Mouse (Mus musculus) T-helper 17 cell (primary cell): Measurements from ENCODE around the gene Fam214b.

Experiments
- in situ Hi-C, 2 experiments: fragments of 300-600 bp; cut with MboI, MseI; formaldehyde crosslinking; loops; 1 replicate in 1 of 2; 2 replicates in 1 of 2; pipeline ENCODE4 v1.15.1; 2025; ENCODE audit warnings: high pct_unique_total_duplicates in 2 of 2

The Fam214b gene

DNA sequence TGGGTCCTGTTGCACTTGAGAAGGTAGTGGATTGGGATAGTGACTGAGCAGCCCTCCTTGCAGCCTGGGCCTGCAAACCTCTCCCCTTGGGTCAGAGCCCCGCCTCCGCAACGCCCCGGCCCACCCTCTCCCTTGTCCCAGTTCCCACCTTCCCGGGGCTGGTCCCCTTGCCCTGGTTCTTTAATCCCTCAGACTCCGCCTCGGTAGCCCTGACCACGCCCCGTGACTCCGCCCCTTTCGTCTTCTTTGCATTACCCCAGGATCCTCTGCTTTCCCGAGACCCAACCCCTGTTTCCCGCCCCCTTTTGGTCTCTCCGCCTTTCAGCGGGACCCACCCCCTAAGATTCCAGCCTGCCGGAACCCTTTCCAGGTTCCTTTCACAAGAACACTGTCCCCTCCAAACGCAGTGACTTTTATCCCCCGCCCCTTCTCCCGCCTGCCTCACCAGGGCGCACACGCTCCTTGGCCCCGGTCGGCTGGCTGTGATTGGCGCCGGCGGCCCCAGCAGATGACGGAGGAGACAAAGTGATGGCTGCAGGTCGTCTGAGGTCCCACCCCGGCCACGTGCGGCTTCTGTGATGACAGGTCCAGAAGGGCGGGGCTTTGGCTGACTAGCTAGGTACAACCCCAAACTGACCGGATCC, at the start of gene Fam214b:
TSS of gene Fam214b (minus strand) at position 562 of the 644 bp plus-strand sequence.
- in situ Hi-C loops = loop anchor here in 1 of 2 experiments (5.0 kb wide), 1 partner anchor 67 kb away; no protein-coding TSS in a partner anchor

DNA sequence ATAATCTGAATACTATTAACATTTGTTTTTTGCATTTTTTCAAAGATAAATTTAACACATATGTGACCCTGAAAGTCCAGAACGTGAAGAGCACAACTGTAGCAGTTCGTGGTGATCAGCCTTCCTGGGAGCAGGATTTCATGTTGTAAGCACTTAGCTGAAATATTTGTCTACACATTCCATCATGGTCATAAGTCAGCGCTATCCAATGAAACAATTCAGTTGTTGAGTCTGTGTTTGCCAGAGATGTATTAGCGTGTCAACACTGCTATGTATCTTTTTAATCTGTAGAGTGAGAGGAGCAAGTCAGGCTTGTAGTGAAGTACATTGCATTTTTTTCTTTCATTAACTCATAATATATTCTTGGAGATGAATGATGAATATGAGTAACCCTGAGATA, 45.2 kb upstream of the Fam214b start:
- in situ Hi-C loops = loop anchor here in 1 of 2 experiments (10.0 kb wide), 1 partner anchor 216 kb away; the partner anchor contains the start of gene Fam205c

DNA sequence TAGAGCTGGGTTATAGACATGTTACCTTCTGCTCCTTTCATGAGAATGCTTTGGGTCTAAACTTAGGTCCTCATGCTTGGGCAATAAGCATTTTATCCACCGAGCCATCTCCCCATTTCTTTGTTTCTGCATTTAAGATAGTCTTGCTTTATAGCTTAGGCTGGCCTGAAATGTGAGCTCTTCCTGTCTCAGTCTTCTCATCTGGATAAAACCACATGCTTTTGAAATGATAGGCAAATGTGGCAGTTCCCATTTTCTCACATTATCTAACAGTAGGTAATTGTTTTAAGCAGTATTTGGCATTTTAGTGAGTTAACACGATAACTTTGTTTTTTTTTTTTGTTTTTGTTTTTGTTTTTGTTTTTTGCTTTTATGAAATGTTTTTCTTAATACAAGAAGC, 43.9 kb upstream of the Fam214b start:
- in situ Hi-C loops = loop anchor here in 1 of 2 experiments (10.0 kb wide), 2 partner anchors 125 to 215 kb away; partner anchors contain the start of gene Fam205c

DNA sequence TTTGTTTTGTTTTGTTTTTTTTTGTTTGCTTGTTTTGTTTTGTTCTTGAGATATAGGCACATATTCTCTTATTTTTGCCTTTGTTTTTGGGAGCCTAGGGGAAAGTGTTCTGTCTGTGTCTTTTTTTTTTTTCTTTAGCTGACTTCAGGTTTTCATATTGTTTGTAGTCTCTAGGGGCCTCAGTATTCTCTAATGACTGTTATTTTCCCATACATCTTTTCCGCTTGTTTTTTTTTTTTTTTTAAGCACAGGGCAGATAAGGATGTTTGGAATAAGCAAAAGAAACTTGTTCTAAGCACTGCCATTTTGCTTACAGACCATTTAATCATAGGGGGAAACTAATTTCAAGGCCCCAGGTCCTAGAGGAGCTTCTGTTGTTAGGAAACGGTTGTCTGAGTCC, 36.4 kb upstream of the Fam214b start:
- in situ Hi-C loops = loop anchor here in 1 of 2 experiments (10.0 kb wide), 1 partner anchor 132 kb away; no protein-coding TSS in a partner anchor

GRCm38 (mm10) chr4:43078071-43078718, 32.2 kb upstream of the Fam214b start:
- in situ Hi-C loops = no loop called here

- in situ Hi-C loops = no loop called here
These were observed 28.9 kb upstream of the Fam214b start for GRCm38 (mm10) chr4:43074923-43075322.

DNA sequence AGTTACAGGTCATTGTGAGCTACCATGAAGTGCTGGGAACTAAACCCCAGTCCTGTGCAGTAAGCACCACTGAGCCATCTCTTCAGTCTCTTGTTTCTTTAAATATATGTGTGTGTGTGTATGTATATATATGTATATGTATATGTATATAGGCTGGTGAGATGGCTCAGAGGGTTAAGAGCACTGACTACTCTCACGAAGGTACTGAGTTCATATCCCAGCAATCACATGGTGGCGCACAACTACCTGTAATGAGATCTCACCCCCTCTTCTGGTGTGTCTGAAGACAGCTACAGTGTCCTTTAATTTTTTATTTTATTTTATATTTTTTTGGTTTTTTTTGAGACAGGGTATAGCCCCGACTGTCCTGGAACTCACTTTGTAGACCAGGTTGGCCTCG, 19.5 kb upstream of the Fam214b start:
- in situ Hi-C loops = loop anchor here in 1 of 2 experiments (10.0 kb wide), 1 partner anchor 359 kb away; the partner anchor contains the start of gene Fam166b

GRCm38 (mm10) chr4:43060286-43060685, 14.3 kb upstream of the Fam214b start:
- in situ Hi-C loops = loop anchor here in 1 of 2 experiments (10.0 kb wide), 1 partner anchor 365 kb away; the partner anchor contains the start of gene Fam166b

DNA sequence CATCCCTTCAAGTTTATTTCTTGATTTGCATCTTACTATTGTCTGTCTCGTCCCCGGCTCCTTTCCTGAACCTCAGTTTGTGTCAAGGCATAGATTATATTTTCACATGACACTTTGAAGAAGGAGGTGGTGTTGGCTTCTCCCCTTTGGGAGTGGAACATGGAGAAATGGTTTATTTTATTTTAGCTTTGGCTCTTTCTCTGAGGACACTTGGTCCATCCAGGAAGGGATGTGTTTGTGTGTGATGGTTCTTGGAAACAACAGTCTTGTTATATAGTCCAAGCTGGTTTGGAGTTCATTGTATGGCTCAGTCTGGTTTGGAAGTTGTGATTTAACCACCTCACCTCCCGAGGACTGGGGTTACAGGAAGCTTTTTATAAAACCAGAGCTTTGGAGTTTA, 13.7 kb upstream of the Fam214b start:
- in situ Hi-C loops = loop anchor here (5.0 to 10.0 kb wide), 2 partner anchors 363 to 365 kb away; partner anchors contain the start of gene Fam166b (in 1 of the 2)

- in situ Hi-C loops = loop anchor here in 1 of 2 experiments (5.0 kb wide), 1 partner anchor 363 kb away; no protein-coding TSS in a partner anchor
These were observed 13.0 kb upstream of the Fam214b start, which contains the start of gene Unc13b for GRCm38 (mm10) chr4:43058753-43059654. TSS of gene Unc13b (plus strand) at chr4:43058953.

GRCm38 (mm10) chr4:43058392-43058752, 12.4 kb upstream of the Fam214b start:
- in situ Hi-C loops = loop anchor here in 1 of 2 experiments (5.0 kb wide), 1 partner anchor 364 kb away; no protein-coding TSS in a partner anchor

DNA sequence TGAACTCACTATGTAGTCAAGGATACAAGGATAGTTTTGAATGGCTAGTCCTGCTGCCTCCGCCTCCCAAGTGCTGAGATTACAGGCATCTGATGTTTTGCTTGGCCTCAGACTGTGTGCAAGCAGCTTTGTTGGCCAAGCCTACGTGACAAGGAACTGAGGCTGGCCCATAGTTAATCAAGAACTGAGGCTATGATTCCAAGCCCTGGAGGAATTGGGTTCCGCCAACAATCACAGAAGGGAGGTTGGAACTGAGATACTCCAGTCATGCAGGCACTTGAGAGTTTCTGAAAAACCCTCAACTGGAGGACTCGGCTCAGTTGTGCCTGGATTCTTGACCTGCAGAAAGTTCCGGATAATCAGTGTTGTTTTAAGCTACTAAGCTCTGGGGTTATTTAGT, 11.6 kb upstream of the Fam214b start:
- in situ Hi-C loops = loop anchor here in 1 of 2 experiments (5.0 kb wide), 1 partner anchor 365 kb away; no protein-coding TSS in a partner anchor

GRCm38 (mm10) chr4:43052627-43053026, 6.6 kb upstream of the Fam214b start:
- in situ Hi-C loops = no loop called here

GRCm38 (mm10) chr4:43047231-43047630, 1.2 kb upstream of the Fam214b start:
- in situ Hi-C loops = loop anchor here in 1 of 2 experiments (5.0 kb wide), 1 partner anchor 65 kb away; no protein-coding TSS in a partner anchor

GRCm38 (mm10) chr4:43046607-43047006, 587 bp upstream of the Fam214b start:
- in situ Hi-C loops = loop anchor here in 1 of 2 experiments (5.0 kb wide), 1 partner anchor 66 kb away; no protein-coding TSS in a partner anchor

- in situ Hi-C loops = loop anchor here in 1 of 2 experiments (5.0 kb wide), 1 partner anchor 67 kb away; no protein-coding TSS in a partner anchor
These were observed 748 bp downstream of the Fam214b start for GRCm38 (mm10) chr4:43045285-43045658.

GRCm38 (mm10) chr4:43044673-43045072, 1.3 kb downstream of the Fam214b start:
- in situ Hi-C loops = loop anchor here (5.0 kb wide), 2 partner anchors 68 to 87 kb away; no protein-coding TSS in a partner anchor

- in situ Hi-C loops = loop anchor here in 1 of 2 experiments (5.0 kb wide), 1 partner anchor 86 kb away; no protein-coding TSS in a partner anchor
These were observed 2.2 kb downstream of the Fam214b start for GRCm38 (mm10) chr4:43043644-43044357.

DNA sequence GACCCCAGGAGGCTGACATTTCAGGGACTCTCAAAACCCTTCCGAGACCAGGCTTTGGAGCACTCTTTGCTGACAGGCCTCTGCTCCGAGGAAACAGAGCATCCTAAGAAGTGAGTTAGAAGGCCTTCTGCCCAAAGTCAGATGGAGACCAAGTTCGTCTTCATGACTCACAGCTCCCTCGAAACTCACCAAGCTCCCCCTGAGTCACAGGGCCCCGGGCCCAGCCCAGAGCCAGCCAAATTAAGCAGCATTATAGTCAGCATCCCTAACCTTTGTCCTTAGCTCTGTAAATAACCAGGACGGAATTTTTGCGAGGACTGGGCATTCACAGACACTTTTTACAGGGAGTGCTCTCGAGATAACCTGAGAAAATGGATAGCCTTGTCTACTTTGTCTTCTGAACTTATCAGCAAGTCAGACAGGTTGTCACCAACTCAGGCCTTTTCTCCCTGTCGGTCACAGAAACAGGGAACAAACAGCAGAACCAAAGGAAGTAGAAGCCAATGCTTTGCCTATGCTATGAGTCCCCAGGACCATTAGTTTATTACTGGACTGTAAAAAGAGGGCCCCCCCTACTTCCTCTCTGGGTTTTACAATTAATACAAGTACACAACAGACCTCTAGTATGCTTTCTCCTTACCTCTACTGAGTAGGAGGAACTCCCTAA, 5.0 kb downstream of the Fam214b start:
- in situ Hi-C loops = loop anchor here in 1 of 2 experiments (5.0 kb wide), 1 partner anchor 84 kb away; no protein-coding TSS in a partner anchor
